Mouse (Mus musculus) intestine, embryonic 14.5 days (tissue): ENCODE measurements around the gene Fntb. TPM values are rescaled to one million over a fixed set of nuclear protein-coding genes. Genes with fewer than 3 reads are reported as not detected.

ENCODE experiments used
- ATAC-seq: fragments of 200-750 bp; cut with Nextera tagmentation; replicated peaks from 2 replicates; pipeline ENCODE4 v1.8.0; 2017; ENCODE audit warnings: low read depth, moderate number of reproducible peaks, moderate TSS enrichment, moderate library complexity; ENCODE audit not compliant: low FRiP score, low TSS enrichment
- DNase-seq: peaks from one replicate; pipeline ENCODE4 v3.0.0-alpha.2; 2018; ENCODE audit warnings: low spot score
- H3K27ac ChIP-seq: fragments of 300-500 bp; sonication (generic); 2 replicates; pipeline ENCODE4 v1.5.1; 2014; ENCODE audit warnings: low read depth, mild to moderate bottlenecking, control low read depth
- H3K27me3 ChIP-seq: fragments of 300-500 bp; sonication (generic); replicated peaks from 2 replicates; pipeline ENCODE4 v1.6.1; 2014; ENCODE audit warnings: low read length, control low read depth; ENCODE audit not compliant: control insufficient read depth, insufficient read depth
- H3K36me3 ChIP-seq: fragments of 300-500 bp; sonication (generic); 2 replicates; pipeline ENCODE4 v1.6.1; 2014; ENCODE audit warnings: low read length, control low read depth; ENCODE audit not compliant: control insufficient read depth, insufficient read depth
- H3K4me1 ChIP-seq: fragments of 300-500 bp; sonication (generic); replicated peaks from 2 replicates; pipeline ENCODE4 v1.6.1; 2014; ENCODE audit warnings: low read length, control low read depth, mixed read lengths; ENCODE audit not compliant: control insufficient read depth, insufficient read depth
- H3K4me2 ChIP-seq: fragments of 300-500 bp; sonication (generic); 2 replicates; pipeline ENCODE4 v1.6.1; 2014; ENCODE audit warnings: low read length
- H3K4me3 ChIP-seq: fragments of 300-500 bp; sonication (generic); 2 replicates; pipeline ENCODE4 v1.5.1; 2014; ENCODE audit warnings: low read depth, low read length, control low read depth, mixed read lengths
- H3K9ac ChIP-seq: fragments of 300-500 bp; sonication (generic); 2 replicates; pipeline ENCODE4 v1.6.1; 2014; ENCODE audit warnings: mild to moderate bottlenecking, low read length
- H3K9me3 ChIP-seq: fragments of 300-500 bp; sonication (generic); 2 replicates; pipeline ENCODE4 v1.6.1; 2016; ENCODE audit warnings: low read length, control low read depth; ENCODE audit not compliant: control insufficient read depth
- WGBS: fragments of 180-500 bp; shearing (Covaris S2); extraction: QIAGEN DNeasy Blood & Tissue Kit; methylation state at CpG from one replicate; pipeline ENCODE4 v1.1.7; 2014; 5-methylcytosine and 5-hydroxymethylcytosine counted together
- polyA plus RNA-seq: library from polyadenylated mRNA; unstranded; fragments of >200 nt; fragmentation: Nextera tagmentation; extraction: Ambion mirVana; gene quantifications from 2 replicates; pipeline ENCODE4 v1.2.1, GENCODE M21; 2014

The Fntb gene
- polyA plus RNA-seq, 1 experiment from 2014 or later = 39.3 TPM

DNA sequence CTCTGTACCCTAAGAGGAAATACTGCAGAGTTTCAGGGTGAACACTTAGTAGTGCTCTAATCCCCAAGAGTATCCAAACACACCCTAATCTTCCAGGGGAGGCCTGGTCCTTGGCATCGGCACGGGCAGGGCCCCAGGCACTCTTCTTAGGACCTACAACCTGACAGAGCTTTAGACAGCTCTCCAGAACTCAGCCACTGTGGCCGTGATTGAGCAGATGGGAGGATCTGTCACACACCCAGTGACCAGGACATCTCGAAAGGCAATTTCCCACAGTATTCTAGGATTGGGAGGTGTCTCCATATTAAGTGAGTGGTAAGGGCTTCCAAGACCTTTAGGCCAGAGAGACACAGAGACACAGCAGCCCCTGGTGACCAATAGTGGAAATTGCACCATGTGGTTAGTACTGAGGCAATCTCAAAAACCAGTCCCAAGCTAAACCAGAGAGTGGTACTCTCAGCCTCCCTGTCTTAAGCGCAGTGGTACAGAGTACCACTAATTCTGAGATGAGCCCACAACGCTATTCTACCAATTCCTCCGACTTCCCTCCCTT is 38.4 kb downstream of the Fntb start:
- no peak; the same call in 1 of the 2 replicates for ATAC-seq
- no peaks in the 10 kb centered on the region for H3K4me1 ChIP-seq
- H3K9me3 ChIP-seq = no peaks in the 10 kb centered on the region
- no peak overlapping the region for H3K4me3 ChIP-seq
- no peaks in the 10 kb centered on the region for H3K36me3 ChIP-seq
- H3K4me2 ChIP-seq = no peak overlapping the region
- no peak for DNase-seq
- WGBS = 53% methylated on average over 7 of the region's 7 CpGs
- no peak overlapping the region for H3K27ac ChIP-seq
- H3K27me3 ChIP-seq = no peaks in the 10 kb centered on the region
- H3K9ac ChIP-seq = no peak overlapping the region

DNA sequence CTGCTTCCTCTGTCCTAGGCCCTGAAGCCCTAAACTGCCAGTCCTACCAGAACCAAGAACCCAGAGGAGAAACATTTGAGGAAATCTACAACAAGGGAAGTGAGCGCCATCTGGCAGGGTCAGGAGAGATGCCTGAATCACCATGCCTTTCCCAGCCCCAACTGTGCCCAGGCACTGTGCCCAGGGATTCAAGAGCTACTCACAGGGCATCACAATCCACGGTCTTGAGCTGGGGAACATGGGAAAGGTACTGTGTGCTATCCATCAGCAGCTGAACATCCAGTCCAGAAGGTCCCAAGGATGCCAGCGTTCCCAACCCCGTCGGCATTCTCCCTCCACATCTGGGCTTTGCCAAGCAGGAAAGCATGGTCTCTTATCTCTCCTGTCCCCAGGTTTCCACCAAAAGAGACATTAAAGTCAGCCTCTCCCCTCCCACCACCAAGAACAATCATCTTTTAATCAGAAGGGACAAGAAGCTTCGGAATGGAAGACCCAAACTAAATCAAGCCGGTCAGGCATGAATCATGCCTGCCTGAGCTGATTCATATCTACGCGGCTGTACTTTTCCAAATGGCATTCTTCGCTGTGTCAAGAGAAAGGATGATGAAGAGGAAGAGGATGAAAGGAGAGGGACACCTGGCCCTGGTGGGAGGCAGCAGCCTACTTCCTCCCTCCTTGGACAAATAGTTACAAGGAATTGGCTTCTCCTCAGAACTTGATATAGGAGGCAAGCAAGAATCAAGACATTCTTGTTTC is 39.8 kb downstream of the Fntb start:
- Histone ChIP-seq H3K9me3 (no peaks in the 10 kb centered on the region), H3K9ac (no peak overlapping the region), H3K27me3 (no peaks in the 10 kb centered on the region), H3K4me1 (no peaks in the 10 kb centered on the region), H3K4me2 (no peak overlapping the region), H3K36me3 (no peaks in the 10 kb centered on the region), H3K27ac (no peak overlapping the region), H3K4me3 (no peak overlapping the region)
- ATAC-seq (no peak), DNase-seq (no peak)
- 89% methylated on average over 10 of the region's 10 CpGs for WGBS

DNA sequence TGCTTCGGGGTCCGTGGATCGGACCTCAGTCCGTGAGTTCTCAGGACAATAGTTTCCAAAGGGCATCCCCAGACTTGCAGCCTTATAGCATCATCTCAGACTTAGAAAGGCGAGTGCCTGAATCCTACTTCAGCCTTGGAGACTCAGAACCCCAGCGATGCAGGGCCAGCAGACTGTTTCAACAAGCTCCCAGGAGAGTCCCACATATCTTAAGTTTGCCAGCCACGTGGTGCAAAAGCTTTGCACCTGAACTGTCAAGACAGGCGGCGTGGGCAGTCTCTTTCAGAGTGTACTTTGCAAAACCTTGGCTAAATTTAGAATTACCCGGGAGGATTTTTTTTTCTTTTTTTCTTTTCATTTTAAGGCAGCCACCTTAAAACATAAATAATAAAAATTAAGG is 42.4 kb downstream of the Fntb start:
- ATAC-seq (no peak), DNase-seq (no peak)
- no peak overlapping the region for H3K27ac ChIP-seq
- 84% methylated on average over 10 of the region's 10 CpGs for WGBS
- H3K4me1 ChIP-seq = no peaks in the 10 kb centered on the region
- H3K27me3 ChIP-seq = no peaks in the 10 kb centered on the region
- no peaks in the 10 kb centered on the region for H3K9me3 ChIP-seq
- no peak overlapping the region for H3K9ac ChIP-seq
- H3K4me3 ChIP-seq = no peak overlapping the region
- no peak overlapping the region for H3K4me2 ChIP-seq
- H3K36me3 ChIP-seq = no peaks in the 10 kb centered on the region

DNA sequence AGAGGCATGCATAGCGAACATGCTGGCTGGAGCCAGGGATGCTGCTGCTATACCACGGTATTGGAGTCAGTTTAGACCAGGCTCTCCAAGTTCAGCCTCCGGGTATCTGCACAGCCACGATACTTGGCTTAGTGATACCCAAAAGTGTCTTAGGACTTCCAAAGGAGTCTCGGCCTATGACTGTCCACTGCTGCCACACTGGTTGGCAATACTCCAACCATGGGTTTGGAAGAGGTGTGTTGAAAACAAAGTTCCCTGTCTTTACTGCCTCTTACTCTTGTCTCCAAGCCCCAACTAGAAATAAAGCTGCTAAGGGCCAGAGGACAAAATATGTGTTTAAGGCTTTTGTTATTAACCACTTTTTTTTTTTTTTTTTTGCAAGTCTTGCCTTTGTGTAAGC is 45.1 kb downstream of the Fntb start:
- Histone ChIP-seq H3K9me3 (no peaks in the 10 kb centered on the region), H3K4me1 (no peaks in the 10 kb centered on the region), H3K4me2 (no peak overlapping the region), H3K4me3 (no peak overlapping the region), H3K27me3 (no peaks in the 10 kb centered on the region), H3K36me3 (no peaks in the 10 kb centered on the region), H3K27ac (no peak overlapping the region), H3K9ac (no peak overlapping the region)
- DNase-seq = no peak
- no peak for ATAC-seq
- 93% methylated on average over 5 of the region's 5 CpGs for WGBS

DNA sequence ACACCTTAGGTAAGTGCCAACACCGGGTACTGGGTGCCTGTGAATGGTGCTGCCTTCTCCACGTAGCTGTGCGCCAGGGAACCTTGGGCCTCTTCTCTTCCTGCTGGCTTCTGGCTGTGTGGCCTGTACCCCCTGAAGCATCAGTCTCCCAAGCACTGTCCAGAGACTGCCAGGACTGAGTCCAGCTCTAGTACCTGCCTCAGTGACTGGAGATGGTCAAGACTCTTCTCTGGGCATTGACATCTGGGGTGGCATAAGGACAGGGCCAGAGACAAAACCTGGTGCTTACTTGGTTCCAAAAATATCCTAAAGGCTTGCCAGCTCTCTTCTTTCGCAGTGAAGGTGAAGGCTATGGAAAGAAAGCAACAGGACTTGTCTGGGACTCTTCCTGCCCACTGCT is 45.6 kb downstream of the Fntb start:
- no peaks in the 10 kb centered on the region for H3K9me3 ChIP-seq
- ATAC-seq (no peak), DNase-seq (no peak)
- H3K27ac ChIP-seq = no peak overlapping the region
- no peak overlapping the region for H3K4me3 ChIP-seq
- no peaks in the 10 kb centered on the region for H3K27me3 ChIP-seq
- H3K4me2 ChIP-seq = no peak overlapping the region
- H3K36me3 ChIP-seq = no peaks in the 10 kb centered on the region
- H3K9ac ChIP-seq = no peak overlapping the region
- no peaks in the 10 kb centered on the region for H3K4me1 ChIP-seq
- 94% methylated on average over 4 of the region's 4 CpGs for WGBS

DNA sequence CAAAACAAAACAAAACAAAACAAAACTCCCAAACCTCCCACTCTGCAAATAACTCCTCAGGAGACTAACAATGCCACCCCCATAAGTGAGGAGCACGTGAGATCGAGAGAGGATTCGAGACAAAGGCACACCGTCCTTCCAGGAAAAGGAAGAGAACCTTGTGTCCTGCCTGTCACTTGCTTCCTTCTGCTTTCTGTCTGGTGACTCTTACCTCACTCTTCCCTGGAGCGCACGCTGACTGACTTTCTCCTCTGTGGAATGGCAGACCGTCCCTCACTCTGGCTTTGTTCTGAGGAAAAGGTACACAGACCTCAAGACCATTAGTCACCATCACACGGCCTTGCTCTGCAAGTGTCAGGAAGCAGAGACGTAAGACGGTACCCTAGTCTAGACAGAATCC is 48.2 kb downstream of the Fntb start:
- no peaks in the 10 kb centered on the region for H3K9me3 ChIP-seq
- H3K27ac ChIP-seq = no peak overlapping the region
- no peaks in the 10 kb centered on the region for H3K36me3 ChIP-seq
- WGBS = 51% methylated on average over 10 of the region's 10 CpGs
- no peak overlapping the region for H3K9ac ChIP-seq
- no peak overlapping the region for H3K4me2 ChIP-seq
- DNase-seq (no peak), ATAC-seq (no peak)
- 0 out of 2 replicates have a peak, but pooled peaks cover 7% of the 10 kb centered on the region for H3K4me1 ChIP-seq
- no peak overlapping the region for H3K4me3 ChIP-seq
- H3K27me3 ChIP-seq = no peaks in the 10 kb centered on the region

DNA sequence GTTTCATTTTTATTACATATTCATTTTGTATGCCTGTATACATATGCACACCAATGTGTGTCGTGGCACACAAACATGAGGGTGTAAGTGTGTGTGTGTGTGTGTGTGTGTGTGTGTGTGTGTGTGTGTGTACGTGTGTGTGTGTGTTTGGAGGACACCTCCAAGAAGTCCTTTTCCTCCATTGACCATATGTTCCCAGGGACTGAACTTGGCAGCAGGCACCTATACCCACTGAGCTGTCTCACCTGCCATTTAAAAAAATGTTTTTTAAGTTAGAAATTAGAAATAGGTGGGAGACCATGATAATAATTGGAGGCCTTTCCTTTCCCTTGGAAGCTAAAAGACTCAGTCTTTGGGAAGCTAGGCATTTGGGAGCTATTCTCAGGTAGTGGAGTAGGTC is 48.7 kb downstream of the Fntb start:
- no peak overlapping the region for H3K4me3 ChIP-seq
- H3K36me3 ChIP-seq = no peaks in the 10 kb centered on the region
- H3K27me3 ChIP-seq = no peaks in the 10 kb centered on the region
- H3K27ac ChIP-seq = no peak overlapping the region
- DNase-seq (no peak), ATAC-seq (no peak)
- H3K4me2 ChIP-seq = no peak overlapping the region
- H3K9me3 ChIP-seq = no peaks in the 10 kb centered on the region
- WGBS = 80% methylated on average over 2 of the region's 2 CpGs
- no peak overlapping the region for H3K9ac ChIP-seq
- H3K4me1 ChIP-seq = 0 out of 2 replicates have a peak, but pooled peaks cover 9% of the 10 kb centered on the region

DNA sequence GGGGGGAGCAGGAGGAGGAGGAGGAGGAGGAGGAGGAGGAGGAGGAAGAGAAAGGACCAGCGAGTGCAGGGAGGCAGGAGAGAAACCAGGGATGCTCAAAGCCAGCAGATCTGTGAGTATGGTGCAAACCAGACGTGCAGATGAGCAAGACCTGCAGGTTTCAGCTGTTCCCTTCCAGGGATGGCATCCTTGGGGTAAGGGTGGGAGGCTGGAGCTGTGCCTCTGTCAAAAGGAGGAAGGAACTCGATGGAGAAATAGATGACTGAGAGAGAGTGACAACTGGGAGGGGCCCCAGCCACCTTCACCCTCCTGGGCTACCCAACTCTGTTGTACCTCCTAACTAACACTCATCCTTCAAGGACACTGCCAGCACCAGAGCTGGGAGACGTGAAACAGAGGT is 51.3 kb downstream of the Fntb start:
- H3K27ac ChIP-seq = no peak overlapping the region
- H3K4me2 ChIP-seq = no peak overlapping the region
- no peak overlapping the region for H3K9ac ChIP-seq
- no peak for DNase-seq
- no peak for ATAC-seq
- 39% methylated on average over 4 of the region's 4 CpGs for WGBS
- no peaks in the 10 kb centered on the region for H3K36me3 ChIP-seq
- H3K9me3 ChIP-seq = no peaks in the 10 kb centered on the region
- peaks cover 29% of the 10 kb centered on the region for H3K4me1 ChIP-seq
- H3K4me3 ChIP-seq = no peak overlapping the region
- no peaks in the 10 kb centered on the region; the same call in 1 of the 2 replicates for H3K27me3 ChIP-seq

DNA sequence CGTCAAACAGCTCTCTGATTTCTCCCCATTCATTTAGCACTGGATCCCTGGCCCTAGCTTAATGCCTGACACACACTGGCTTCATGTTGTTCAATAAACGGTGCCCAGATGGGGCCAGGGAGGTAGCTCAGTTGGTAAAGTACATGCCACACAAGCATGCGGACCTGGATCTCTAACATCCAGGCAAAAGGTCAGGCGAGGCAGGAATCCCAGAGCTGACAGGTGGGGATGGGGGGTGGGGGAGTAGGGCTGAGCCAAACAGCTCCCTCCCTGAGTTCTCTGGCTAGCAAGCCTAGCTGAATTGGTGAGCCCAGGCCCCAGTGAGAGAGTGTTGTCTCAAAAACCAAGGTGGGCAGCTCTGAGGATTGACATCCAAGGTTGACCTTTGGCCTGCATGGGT is 51.8 kb downstream of the Fntb start:
- Histone ChIP-seq H3K36me3 (no peaks in the 10 kb centered on the region), H3K4me2 (no peak overlapping the region), H3K27me3 (no peaks in the 10 kb centered on the region; the same call in 1 of the 2 replicates), H3K4me3 (no peak overlapping the region), H3K27ac (no peak overlapping the region), H3K9ac (no peak overlapping the region), H3K4me1 (peaks cover 31% of the 10 kb centered on the region), H3K9me3 (no peaks in the 10 kb centered on the region)
- 48% methylated on average over 4 of the region's 4 CpGs for WGBS
- no peak for ATAC-seq
- DNase-seq = no peak
